Mouse (Mus musculus) stomach, postnatal 0 days (tissue): ENCODE measurements around the gene Bud23.

Experiments used
- CTCF ChIP-seq: IDR thresholded peaks from 2 replicates; pipeline ENCODE4 v1.5.1; 2016; ENCODE audit warnings: antibody characterized with exemption, low read depth, mild to moderate bottlenecking, moderate library complexity
- EP300 ChIP-seq: optimal IDR thresholded peaks from 2 replicates; pipeline ENCODE3; 2016; ENCODE audit warnings: antibody characterized with exemption

GRCm38 (mm10) chr5:135032581-135032980 is 32.2 kb downstream of the Bud23 start:
- TF ChIP-seq CTCF, result no peak
- TF ChIP-seq EP300, result no peak
